Mouse (Mus musculus): ENCODE data around the gene Depdc1b. TPM values are rescaled to one million over a fixed set of nuclear protein-coding genes. Genes with fewer than 3 reads are reported as not detected.

Depdc1b gene
- 10.4 and 13.1 TPM in 2 replicates for polyA plus RNA-seq (2012; rRNA removed)

- H3K27me3 ChIP-seq (ENCODE audit: control insufficient read depth, insufficient read depth, low read length), result no peaks in the 10 kb centered on the region
- TF ChIP-seq POLR2A (IDR thresholded peaks at IDR 0.05; ENCODE audit: control insufficient read depth, extremely low read depth, insufficient read depth, low read length, poor library complexity), result 0 out of 2 replicates have a peak, but pooled peaks have one; percentile 34
- no peak for TF ChIP-seq CTCF (IDR thresholded peaks at IDR 0.05; ENCODE audit: borderline replicate concordance, control insufficient read depth, extremely low read depth, insufficient read depth, low read length, poor library complexity)
- H3K27ac ChIP-seq (ENCODE audit: control insufficient read depth, insufficient read depth, low read length), result no peak within 1 kb of the TSS
- peak; percentile 98 for DNase-seq
- WGBS, result under 1% methylated on average over 48 of the region's 48 CpGs
- peaks cover 7% of the 10 kb centered on the region for H3K4me1 ChIP-seq (replicated peaks; ENCODE audit: control insufficient read depth, insufficient read depth, low read length)
- peak within 1 kb of the TSS; percentile 62 for H3K4me3 ChIP-seq (ENCODE audit: control insufficient read depth, insufficient read depth, low read length)
- H3K36me3 ChIP-seq (ENCODE audit: control insufficient read depth, insufficient read depth, low read length), result no peaks in the 10 kb centered on the region
Measured at GRCm38 (mm10) chr13:108315702-108316486, at the start of gene Depdc1b. Gene Depdc1b (plus strand): TSS chr13:108316332.

DNA sequence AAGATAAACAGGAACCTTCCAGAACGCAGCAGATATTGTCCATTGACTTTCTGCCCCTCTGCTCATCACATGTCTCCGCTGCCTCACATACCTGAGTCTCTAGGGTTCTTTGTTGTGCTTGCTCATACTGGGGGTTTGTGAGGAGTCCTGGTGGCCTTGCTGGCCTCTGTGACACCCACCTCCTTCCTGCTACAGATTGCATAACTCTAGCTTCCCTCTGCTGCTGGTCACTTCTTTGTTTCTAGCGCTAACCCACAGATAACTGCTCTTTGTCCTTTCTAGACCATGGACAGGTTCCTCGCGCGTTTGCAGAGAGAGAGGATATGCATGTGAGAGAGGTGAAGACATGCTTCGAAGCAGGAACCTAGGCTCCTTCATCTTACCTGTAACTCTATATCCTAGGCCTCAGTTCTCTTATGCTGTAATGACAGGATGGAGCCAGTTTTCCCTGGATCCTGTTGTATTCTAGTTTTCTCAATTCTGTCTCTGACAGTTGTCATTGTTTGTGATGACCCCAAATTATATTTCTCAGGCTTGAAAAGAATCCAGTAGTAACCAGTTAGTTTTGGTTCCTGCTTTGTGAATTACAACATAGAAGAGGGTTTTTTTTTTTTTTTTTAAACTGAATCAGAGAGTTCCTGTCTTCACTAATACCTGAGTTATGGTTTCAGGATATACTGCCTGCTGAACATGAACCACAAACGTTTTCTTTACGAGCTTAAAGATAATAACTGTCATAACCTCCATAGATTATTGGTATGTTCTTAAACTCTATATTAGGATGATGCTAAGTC, 48.1 kb upstream of the Depdc1b start:
- WGBS, result 72% methylated on average over 9 of the region's 9 CpGs
- no peak for DNase-seq
- Histone ChIP-seq H3K4me3 (ENCODE audit: control insufficient read depth, insufficient read depth, low read length) (no peak overlapping the region), H3K27ac (ENCODE audit: control insufficient read depth, insufficient read depth, low read length) (no peak overlapping the region), H3K36me3 (ENCODE audit: control insufficient read depth, insufficient read depth, low read length) (no peaks in the 10 kb centered on the region), H3K27me3 (ENCODE audit: control insufficient read depth, insufficient read depth, low read length) (no peaks in the 10 kb centered on the region), H3K4me1 (replicated peaks; ENCODE audit: control insufficient read depth, insufficient read depth, low read length) (peaks cover 2% of the 10 kb centered on the region)
- TF ChIP-seq POLR2A (IDR thresholded peaks at IDR 0.05; ENCODE audit: control insufficient read depth, extremely low read depth, insufficient read depth, low read length, poor library complexity) (no peak), CTCF (IDR thresholded peaks at IDR 0.05; ENCODE audit: borderline replicate concordance, control insufficient read depth, extremely low read depth, insufficient read depth, low read length, poor library complexity) (no peak)

DNA sequence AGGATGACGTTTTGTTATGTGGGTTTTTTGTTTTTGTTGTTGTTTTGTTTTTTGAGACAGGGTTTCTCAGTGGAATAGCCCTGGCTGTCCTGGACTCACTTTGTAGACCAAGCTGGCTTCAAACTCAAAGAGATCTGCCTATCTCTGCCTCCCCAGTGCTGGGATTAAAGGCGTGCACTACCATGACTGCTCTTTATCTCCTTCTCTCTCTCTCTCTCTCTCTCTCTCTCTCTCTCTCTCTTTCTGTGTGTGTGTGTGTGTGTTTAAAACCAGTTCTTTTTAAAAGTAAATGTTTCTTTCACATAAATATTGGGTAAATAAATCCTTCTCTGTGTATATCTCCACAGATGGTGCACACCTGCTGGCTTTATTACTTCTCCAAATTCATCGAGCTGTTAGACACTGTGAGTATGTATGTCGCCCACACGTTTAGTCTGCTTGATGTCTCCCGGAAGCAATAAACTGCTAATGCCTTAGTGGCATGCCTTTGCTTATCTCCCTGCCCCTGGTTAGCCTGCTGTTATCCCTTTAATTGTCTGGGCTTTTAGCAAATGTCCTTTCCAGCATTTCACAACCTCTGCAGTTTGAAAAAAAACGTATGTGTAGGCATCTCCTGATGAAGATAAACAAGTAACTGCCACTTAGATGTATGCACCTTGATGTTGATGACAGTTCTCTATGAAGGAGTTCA, 44.5 kb upstream of the Depdc1b start:
- H3K4me1 ChIP-seq (replicated peaks; ENCODE audit: control insufficient read depth, insufficient read depth, low read length), result peaks cover 4% of the 10 kb centered on the region
- TF ChIP-seq POLR2A (IDR thresholded peaks at IDR 0.05; ENCODE audit: control insufficient read depth, extremely low read depth, insufficient read depth, low read length, poor library complexity), result no peak
- 61% methylated on average over 7 of the region's 7 CpGs for WGBS
- H3K27ac ChIP-seq (ENCODE audit: control insufficient read depth, insufficient read depth, low read length), result no peak overlapping the region
- DNase-seq, result no peak
- no peaks in the 10 kb centered on the region for H3K27me3 ChIP-seq (ENCODE audit: control insufficient read depth, insufficient read depth, low read length)
- no peak overlapping the region for H3K4me3 ChIP-seq (ENCODE audit: control insufficient read depth, insufficient read depth, low read length)
- H3K36me3 ChIP-seq (ENCODE audit: control insufficient read depth, insufficient read depth, low read length), result no peaks in the 10 kb centered on the region

DNA sequence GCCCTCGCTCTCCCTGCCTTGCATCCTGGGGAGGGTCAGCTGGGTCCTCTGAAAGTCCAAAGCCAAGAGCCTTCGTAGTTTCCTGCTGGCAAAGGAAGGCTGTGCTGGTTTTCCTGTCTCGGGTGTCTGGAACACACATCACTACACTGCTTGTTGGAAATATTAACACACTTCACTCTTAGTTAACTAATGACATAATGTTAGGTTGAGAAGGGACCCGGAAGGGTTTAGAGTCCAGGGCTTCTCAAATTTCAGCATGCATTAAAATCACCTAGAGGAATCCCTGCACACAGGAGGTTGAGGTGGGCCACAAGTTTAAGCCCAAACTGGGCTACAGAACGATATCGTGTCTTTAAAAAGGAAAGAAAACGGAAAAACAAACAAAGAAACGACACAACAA, 43.8 kb upstream of the Depdc1b start:
- Histone ChIP-seq H3K4me1 (replicated peaks; ENCODE audit: control insufficient read depth, insufficient read depth, low read length) (peaks cover 4% of the 10 kb centered on the region), H3K27ac (ENCODE audit: control insufficient read depth, insufficient read depth, low read length) (no peak overlapping the region), H3K36me3 (ENCODE audit: control insufficient read depth, insufficient read depth, low read length) (no peaks in the 10 kb centered on the region), H3K27me3 (ENCODE audit: control insufficient read depth, insufficient read depth, low read length) (no peaks in the 10 kb centered on the region), H3K4me3 (ENCODE audit: control insufficient read depth, insufficient read depth, low read length) (no peak overlapping the region)
- 92% methylated on average over 8 of the region's 8 CpGs for WGBS
- no peak for TF ChIP-seq POLR2A (IDR thresholded peaks at IDR 0.05; ENCODE audit: control insufficient read depth, extremely low read depth, insufficient read depth, low read length, poor library complexity)
- no peak for TF ChIP-seq CTCF (IDR thresholded peaks at IDR 0.05; ENCODE audit: borderline replicate concordance, control insufficient read depth, extremely low read depth, insufficient read depth, low read length, poor library complexity)
- no peak for DNase-seq

- no peak for DNase-seq
- H3K27ac ChIP-seq (ENCODE audit: control insufficient read depth, insufficient read depth, low read length), result no peak overlapping the region
- 90% methylated on average over 15 of the region's 15 CpGs for WGBS
- H3K36me3 ChIP-seq (ENCODE audit: control insufficient read depth, insufficient read depth, low read length), result no peaks in the 10 kb centered on the region
- no peaks in the 10 kb centered on the region for H3K27me3 ChIP-seq (ENCODE audit: control insufficient read depth, insufficient read depth, low read length)
- H3K4me3 ChIP-seq (ENCODE audit: control insufficient read depth, insufficient read depth, low read length), result no peak overlapping the region
- TF ChIP-seq CTCF (IDR thresholded peaks at IDR 0.05; ENCODE audit: borderline replicate concordance, control insufficient read depth, extremely low read depth, insufficient read depth, low read length, poor library complexity), result no peak
- TF ChIP-seq POLR2A (IDR thresholded peaks at IDR 0.05; ENCODE audit: control insufficient read depth, extremely low read depth, insufficient read depth, low read length, poor library complexity), result no peak
- H3K4me1 ChIP-seq (replicated peaks; ENCODE audit: control insufficient read depth, insufficient read depth, low read length), result peaks cover 4% of the 10 kb centered on the region
Measured at GRCm38 (mm10) chr13:108273034-108273433, 43.1 kb upstream of the Depdc1b start.

DNA sequence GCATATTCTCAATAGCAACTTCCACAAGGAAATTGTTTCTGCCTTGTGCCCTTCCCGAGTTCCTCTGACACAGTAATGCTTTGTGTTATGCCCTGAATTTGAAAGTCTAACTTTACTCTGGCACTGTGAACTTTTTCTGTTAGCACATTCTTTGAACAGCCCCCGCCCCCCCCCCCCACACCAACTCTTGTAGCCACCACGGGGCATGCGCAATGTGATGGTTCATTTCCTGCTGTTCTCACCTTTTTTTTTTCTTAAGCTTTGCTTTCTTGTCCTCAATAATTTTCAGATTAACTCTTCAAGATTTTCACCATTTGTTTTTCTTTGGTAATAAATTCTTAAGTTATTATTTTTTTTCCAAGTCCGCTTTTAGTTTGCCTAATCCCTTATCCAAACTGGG, 42.7 kb upstream of the Depdc1b start:
- WGBS, result 43% methylated on average over 5 of the region's 5 CpGs
- Histone ChIP-seq H3K27me3 (ENCODE audit: control insufficient read depth, insufficient read depth, low read length) (no peaks in the 10 kb centered on the region), H3K4me1 (replicated peaks; ENCODE audit: control insufficient read depth, insufficient read depth, low read length) (peaks cover 4% of the 10 kb centered on the region), H3K4me3 (ENCODE audit: control insufficient read depth, insufficient read depth, low read length) (no peak overlapping the region), H3K27ac (ENCODE audit: control insufficient read depth, insufficient read depth, low read length) (no peak overlapping the region), H3K36me3 (ENCODE audit: control insufficient read depth, insufficient read depth, low read length) (no peaks in the 10 kb centered on the region)
- DNase-seq, result peak; percentile 6
- TF ChIP-seq CTCF (IDR thresholded peaks at IDR 0.05; ENCODE audit: borderline replicate concordance, control insufficient read depth, extremely low read depth, insufficient read depth, low read length, poor library complexity), result no peak
- TF ChIP-seq POLR2A (IDR thresholded peaks at IDR 0.05; ENCODE audit: control insufficient read depth, extremely low read depth, insufficient read depth, low read length, poor library complexity), result no peak
